Mouse (Mus musculus): ENCODE results near the gene Fcgrt. TPM values are rescaled to one million over a fixed set of nuclear protein-coding genes. Genes with fewer than 3 reads are reported as not detected.
"Not testable (repeated sequence)": the region's sequence is repeated elsewhere in the genome, so short reads cannot be mapped to it uniquely, and the experiment has no call there.

The Fcgrt gene
- polyA plus RNA-seq, 1 experiment from 2014 or later = 17.7 TPM

DNA sequence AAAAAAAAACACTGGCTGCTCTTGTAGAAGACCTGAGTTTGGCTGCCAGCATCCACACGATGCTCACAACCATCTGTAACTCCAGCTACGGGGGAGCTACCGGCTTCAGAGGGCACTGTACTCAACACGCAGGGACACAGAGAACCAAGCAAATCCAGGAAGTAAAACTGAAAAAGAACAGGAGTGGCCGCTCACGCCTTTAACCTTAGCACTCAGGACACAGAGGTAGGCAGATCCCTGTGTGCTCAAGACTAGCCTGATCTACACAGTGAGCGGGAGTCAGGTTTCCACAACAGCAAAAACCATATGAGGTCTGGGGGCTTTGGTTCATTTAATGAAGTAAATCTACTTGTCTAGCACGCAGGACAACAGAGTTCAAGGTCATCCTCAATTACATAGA, 1.8 kb upstream of the Fcgrt start:
- no peak overlapping the region for H3K27ac ChIP-seq (ENCODE audit: low read length)
- no peak overlapping the region for H3K4me3 ChIP-seq (replicated peaks; ENCODE audit: low read length)
- ATAC-seq = no peak
- no peaks in the 10 kb centered on the region for H3K27me3 ChIP-seq (replicated peaks; ENCODE audit: control insufficient read depth, insufficient read depth, low read length)
- H3K4me2 ChIP-seq (ENCODE audit: low read length) = no peak overlapping the region
- 80% methylated on average over 8 of the region's 8 CpGs for WGBS
- no peaks in the 10 kb centered on the region for H3K4me1 ChIP-seq (replicated peaks; ENCODE audit: control insufficient read depth, insufficient read depth, low read length)
- H3K36me3 ChIP-seq (ENCODE audit: control insufficient read depth, insufficient read depth) = no peaks in the 10 kb centered on the region
- H3K9ac ChIP-seq (replicated peaks; ENCODE audit: low read depth, low read length) = no peak overlapping the region
- no peaks in the 10 kb centered on the region for H3K9me3 ChIP-seq (ENCODE audit: control insufficient read depth, low read length)

DNA sequence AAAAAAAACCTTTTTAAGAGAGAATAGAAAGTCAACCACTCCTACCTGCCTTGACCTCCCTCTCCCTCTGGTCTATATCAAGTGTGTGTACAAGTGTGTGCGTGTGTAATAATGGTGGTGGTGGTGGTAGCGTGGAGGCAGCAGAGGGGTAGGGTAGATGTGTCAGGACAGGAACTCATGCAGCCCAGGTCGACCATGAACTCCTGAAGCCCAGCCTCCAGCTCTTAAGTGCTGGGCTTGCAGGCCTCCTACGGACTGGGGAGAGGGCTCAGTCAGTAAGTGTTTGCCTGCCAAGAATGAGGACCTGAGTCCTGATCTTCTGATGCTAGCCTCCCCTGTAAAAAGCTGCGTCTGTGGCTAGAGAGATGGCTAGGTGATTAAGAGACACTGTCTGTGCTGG, 1.3 kb upstream of the Fcgrt start:
- 84% methylated on average over 5 of the region's 5 CpGs for WGBS
- Histone ChIP-seq H3K27ac (ENCODE audit: low read length) (no peak overlapping the region), H3K4me3 (replicated peaks; ENCODE audit: low read length) (no peak overlapping the region), H3K4me1 (replicated peaks; ENCODE audit: control insufficient read depth, insufficient read depth, low read length) (no peaks in the 10 kb centered on the region), H3K9me3 (ENCODE audit: control insufficient read depth, low read length) (no peaks in the 10 kb centered on the region), H3K36me3 (ENCODE audit: control insufficient read depth, insufficient read depth) (no peaks in the 10 kb centered on the region), H3K9ac (replicated peaks; ENCODE audit: low read depth, low read length) (no peak overlapping the region), H3K4me2 (ENCODE audit: low read length) (no peak overlapping the region), H3K27me3 (replicated peaks; ENCODE audit: control insufficient read depth, insufficient read depth, low read length) (no peaks in the 10 kb centered on the region)
- no peak for ATAC-seq

DNA sequence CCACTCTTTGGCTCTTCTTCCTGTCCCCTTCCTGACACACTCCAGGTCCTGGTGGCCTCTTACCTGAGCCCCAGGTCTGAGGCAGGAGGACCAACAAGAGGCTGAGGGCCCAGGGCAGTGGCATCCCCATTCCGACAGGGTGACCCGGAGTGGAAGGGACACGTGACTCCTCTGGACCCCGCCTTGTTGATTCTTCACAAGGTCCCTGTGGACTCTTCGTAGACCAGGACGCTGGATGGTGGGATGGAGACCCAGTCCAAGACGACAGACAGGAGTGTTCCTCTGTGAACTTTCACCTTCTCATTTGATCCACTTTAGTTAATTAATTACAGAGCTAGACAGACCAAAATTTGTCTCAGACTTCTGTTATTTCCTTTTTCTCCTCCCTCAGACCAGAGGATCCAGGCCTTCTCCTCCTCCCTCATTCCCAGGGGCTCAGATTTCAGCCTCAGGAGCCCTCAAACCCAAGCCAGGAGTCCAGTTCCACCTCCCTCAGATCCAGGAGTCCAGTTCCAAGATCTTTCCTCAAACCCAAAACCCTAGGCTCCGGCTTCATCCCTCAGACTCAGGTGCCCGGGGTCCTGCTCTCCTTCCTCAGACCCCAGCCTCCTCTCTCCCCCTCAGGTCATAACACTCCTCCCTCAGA, 588 bp downstream of the Fcgrt start:
- WGBS = 87% methylated on average over 9 of the region's 9 CpGs
- H3K9ac ChIP-seq (replicated peaks; ENCODE audit: low read depth, low read length) = no peak overlapping the region
- no peaks in the 10 kb centered on the region for H3K36me3 ChIP-seq (ENCODE audit: control insufficient read depth, insufficient read depth)

DNA sequence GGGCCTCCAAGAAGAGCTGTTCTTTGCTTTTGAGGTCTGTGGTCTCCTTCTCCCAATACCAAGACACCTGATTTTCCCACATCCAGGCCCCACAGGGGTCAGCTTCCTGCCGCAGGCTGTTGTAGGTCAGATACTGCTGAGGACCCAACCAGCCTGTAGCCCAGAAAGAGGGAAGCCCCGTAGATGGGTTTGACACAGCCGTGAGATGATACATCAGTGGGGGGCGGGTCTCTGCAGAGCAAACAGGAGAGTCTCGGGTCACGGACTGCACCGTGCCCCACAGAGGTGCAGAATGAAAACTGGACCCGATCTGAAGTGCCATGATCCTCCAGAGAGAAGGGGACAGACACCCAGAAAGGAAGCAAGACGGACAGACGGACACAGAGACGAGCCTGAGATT, 1.2 kb downstream of the Fcgrt start:
- no peak overlapping the region for H3K4me2 ChIP-seq (ENCODE audit: low read length)
- ATAC-seq = no peak
- no peak overlapping the region for H3K4me3 ChIP-seq (replicated peaks; ENCODE audit: low read length)

More for the DNA sequence above, 588 bp downstream of the Fcgrt start:
- Histone ChIP-seq H3K4me2 (ENCODE audit: low read length) (no peak overlapping the region), H3K27me3 (replicated peaks; ENCODE audit: control insufficient read depth, insufficient read depth, low read length) (no peaks in the 10 kb centered on the region), H3K4me3 (replicated peaks; ENCODE audit: low read length) (no peak overlapping the region), H3K4me1 (replicated peaks; ENCODE audit: control insufficient read depth, insufficient read depth, low read length) (no peaks in the 10 kb centered on the region), H3K9me3 (ENCODE audit: control insufficient read depth, low read length) (no peaks in the 10 kb centered on the region), H3K27ac (ENCODE audit: low read length) (no peak overlapping the region)
- no peak for ATAC-seq

DNA sequence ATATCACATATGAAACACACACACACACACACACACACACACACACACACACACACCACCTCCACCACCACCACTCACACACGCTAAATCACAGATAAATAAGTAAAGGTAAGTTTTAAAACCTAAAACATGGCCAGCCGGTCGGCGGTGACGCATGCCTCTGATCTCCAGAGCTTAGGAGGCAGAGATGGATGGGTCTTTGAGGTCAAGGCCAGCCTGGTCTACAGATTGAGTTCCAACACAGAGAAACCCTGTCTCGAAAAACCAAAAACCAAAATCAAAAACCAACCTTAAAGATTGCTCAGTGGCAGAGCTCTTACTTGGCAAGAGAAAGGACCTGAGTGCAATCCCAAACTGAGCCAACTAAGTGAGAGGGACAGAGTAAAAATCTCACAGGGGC, 3.6 kb downstream of the Fcgrt start:
- Histone ChIP-seq H3K4me2 (ENCODE audit: low read length) (no peak overlapping the region), H3K36me3 (ENCODE audit: control insufficient read depth, insufficient read depth) (no peaks in the 10 kb centered on the region), H3K9ac (replicated peaks; ENCODE audit: low read depth, low read length) (no peak overlapping the region), H3K4me3 (replicated peaks; ENCODE audit: low read length) (no peak overlapping the region), H3K27me3 (replicated peaks; ENCODE audit: control insufficient read depth, insufficient read depth, low read length) (no peaks in the 10 kb centered on the region), H3K27ac (ENCODE audit: low read length) (no peak overlapping the region), H3K9me3 (ENCODE audit: control insufficient read depth, low read length) (no peaks in the 10 kb centered on the region), H3K4me1 (replicated peaks; ENCODE audit: control insufficient read depth, insufficient read depth, low read length) (no peaks in the 10 kb centered on the region)
- 96% methylated on average over 6 of the region's 6 CpGs for WGBS
- no peak for ATAC-seq

More for the DNA sequence above, 1.2 kb downstream of the Fcgrt start:
- H3K9me3 ChIP-seq (ENCODE audit: control insufficient read depth, low read length) = no peaks in the 10 kb centered on the region
- H3K36me3 ChIP-seq (ENCODE audit: control insufficient read depth, insufficient read depth) = no peaks in the 10 kb centered on the region
- no peak overlapping the region for H3K27ac ChIP-seq (ENCODE audit: low read length)
- H3K9ac ChIP-seq (replicated peaks; ENCODE audit: low read depth, low read length) = no peak overlapping the region
- H3K4me1 ChIP-seq (replicated peaks; ENCODE audit: control insufficient read depth, insufficient read depth, low read length) = no peaks in the 10 kb centered on the region
- WGBS = 92% methylated on average over 11 of the region's 11 CpGs
- H3K27me3 ChIP-seq (replicated peaks; ENCODE audit: control insufficient read depth, insufficient read depth, low read length) = no peaks in the 10 kb centered on the region

DNA sequence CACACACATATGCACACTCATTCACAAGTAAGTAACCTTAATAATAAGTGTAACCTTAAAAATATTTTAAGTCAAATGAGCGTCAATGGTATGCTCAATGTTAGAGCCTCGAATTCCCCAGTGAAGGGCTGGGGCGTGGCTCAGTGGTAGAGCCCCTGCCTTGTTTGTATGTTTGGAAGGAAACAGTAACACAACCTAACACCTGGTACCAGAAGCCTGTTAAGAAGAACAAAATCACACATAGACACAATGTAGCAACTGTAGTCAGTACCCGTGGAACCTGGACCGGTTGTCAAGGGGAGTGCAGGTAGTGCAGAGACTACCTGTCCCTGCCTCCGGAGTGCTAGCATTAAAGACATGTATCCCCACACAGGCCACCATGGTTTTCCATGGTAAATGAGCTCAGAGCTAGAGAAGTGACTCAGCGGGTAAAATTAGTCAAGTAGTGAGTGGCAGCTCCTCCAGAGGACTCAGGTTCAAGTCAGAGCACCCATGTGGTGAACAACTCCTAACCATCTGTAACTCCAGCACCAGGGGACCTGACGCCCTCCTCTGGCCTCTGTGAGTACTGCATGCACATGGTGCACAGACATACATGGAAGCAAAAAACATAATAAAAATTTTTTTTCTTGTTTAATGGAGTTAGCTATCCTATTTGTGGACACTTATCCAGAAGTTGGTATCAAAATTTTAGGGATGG, 5.0 kb downstream of the Fcgrt start:
- WGBS = 88% methylated on average over 8 of the region's 8 CpGs

DNA sequence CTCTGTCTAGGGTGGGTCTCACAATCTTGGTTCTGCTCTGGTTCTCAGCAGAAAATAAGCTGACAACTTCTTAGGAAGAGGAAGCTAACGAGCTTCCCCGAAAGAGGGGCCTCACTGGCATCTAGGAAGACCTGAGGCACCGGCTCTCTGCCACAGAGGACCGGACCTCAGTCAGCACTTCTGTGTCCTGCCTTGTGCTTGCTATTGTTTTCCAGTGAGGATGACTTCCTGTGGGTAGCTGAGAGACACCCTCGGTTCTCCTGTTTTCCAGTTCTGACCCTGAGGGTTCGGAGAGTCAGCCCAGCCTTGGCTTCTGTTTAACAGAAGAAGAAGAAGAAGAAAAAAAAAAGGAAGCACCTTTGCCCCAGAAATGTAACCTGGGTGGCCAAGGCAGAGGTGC, 6.2 kb downstream of the Fcgrt start:
- Histone ChIP-seq H3K4me3 (replicated peaks; ENCODE audit: low read length) (no peak overlapping the region), H3K4me1 (replicated peaks; ENCODE audit: control insufficient read depth, insufficient read depth, low read length) (no peaks in the 10 kb centered on the region; the same call in 1 of the 2 replicates), H3K27me3 (replicated peaks; ENCODE audit: control insufficient read depth, insufficient read depth, low read length) (no peaks in the 10 kb centered on the region), H3K9ac (replicated peaks; ENCODE audit: low read depth, low read length) (no peak overlapping the region), H3K4me2 (ENCODE audit: low read length) (no peak overlapping the region), H3K36me3 (ENCODE audit: control insufficient read depth, insufficient read depth) (no peaks in the 10 kb centered on the region), H3K9me3 (ENCODE audit: control insufficient read depth, low read length) (no peaks in the 10 kb centered on the region), H3K27ac (ENCODE audit: low read length) (no peak overlapping the region)
- no peak for ATAC-seq
- 58% methylated on average over 6 of the region's 6 CpGs for WGBS

More for the DNA sequence above, 5.0 kb downstream of the Fcgrt start:
- Histone ChIP-seq H3K4me3 (replicated peaks; ENCODE audit: low read length) (no peak overlapping the region), H3K4me2 (ENCODE audit: low read length) (no peak overlapping the region), H3K9me3 (ENCODE audit: control insufficient read depth, low read length) (no peaks in the 10 kb centered on the region), H3K4me1 (replicated peaks; ENCODE audit: control insufficient read depth, insufficient read depth, low read length) (no peaks in the 10 kb centered on the region), H3K27me3 (replicated peaks; ENCODE audit: control insufficient read depth, insufficient read depth, low read length) (no peaks in the 10 kb centered on the region), H3K9ac (replicated peaks; ENCODE audit: low read depth, low read length) (no peak overlapping the region), H3K27ac (ENCODE audit: low read length) (no peak overlapping the region), H3K36me3 (ENCODE audit: control insufficient read depth, insufficient read depth) (no peaks in the 10 kb centered on the region)
- ATAC-seq = no peak

DNA sequence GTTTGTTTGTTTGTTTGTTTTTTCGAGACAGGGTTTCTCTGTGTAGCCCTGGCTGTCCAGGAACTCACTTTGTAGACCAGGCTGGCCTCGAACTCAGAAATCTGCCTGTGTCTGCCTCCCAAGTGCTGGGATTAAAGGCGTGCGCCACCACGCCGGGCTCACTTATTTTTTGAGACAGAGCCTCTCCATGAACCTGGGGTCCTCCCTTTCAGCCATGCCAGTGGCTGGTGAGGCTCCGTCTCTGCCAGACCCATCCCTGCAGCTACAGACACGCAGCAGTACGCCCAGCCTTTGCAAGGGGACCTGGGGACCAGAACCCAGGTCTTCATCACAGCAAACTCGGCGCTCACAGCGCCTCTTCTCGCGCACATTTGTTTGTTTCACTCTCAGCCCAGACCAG, 7.7 kb downstream of the Fcgrt start:
- H3K4me3 ChIP-seq (replicated peaks; ENCODE audit: low read length); H3K9ac ChIP-seq (replicated peaks; ENCODE audit: low read depth, low read length); H3K27ac ChIP-seq (ENCODE audit: low read length); H3K36me3 ChIP-seq (ENCODE audit: control insufficient read depth, insufficient read depth); H3K9me3 ChIP-seq (ENCODE audit: control insufficient read depth, low read length); H3K4me2 ChIP-seq (ENCODE audit: low read length); ATAC-seq; H3K27me3 ChIP-seq (replicated peaks; ENCODE audit: control insufficient read depth, insufficient read depth, low read length): not testable (repeated sequence)
- peaks cover 11% of the 10 kb centered on the region for H3K4me1 ChIP-seq (replicated peaks; ENCODE audit: control insufficient read depth, insufficient read depth, low read length)
- WGBS = 91% methylated on average over 14 of the region's 14 CpGs

DNA sequence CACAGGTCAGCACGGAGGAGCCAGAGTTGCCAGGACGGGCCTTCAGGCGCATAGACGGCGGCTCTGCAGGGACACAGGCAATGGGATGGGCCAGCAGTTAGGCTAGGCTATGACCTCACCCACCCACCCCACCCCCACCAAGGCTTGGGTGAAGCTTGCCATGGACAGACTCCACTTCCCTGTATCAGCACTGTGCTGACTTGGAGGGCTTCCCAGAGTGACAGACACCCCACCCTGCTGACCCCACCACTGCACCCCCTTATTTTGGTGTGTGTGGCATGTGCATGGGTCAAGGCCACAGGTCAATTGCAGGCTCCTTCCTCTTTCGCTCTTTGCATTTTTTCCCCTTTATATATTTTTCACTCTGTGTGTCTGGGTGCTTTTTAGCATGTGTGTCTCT, 8.3 kb downstream of the Fcgrt start:
- Histone ChIP-seq H3K27me3 (replicated peaks; ENCODE audit: control insufficient read depth, insufficient read depth, low read length) (no peaks in the 10 kb centered on the region), H3K36me3 (ENCODE audit: control insufficient read depth, insufficient read depth) (no peaks in the 10 kb centered on the region), H3K4me2 (ENCODE audit: low read length) (no peak overlapping the region), H3K4me1 (replicated peaks; ENCODE audit: control insufficient read depth, insufficient read depth, low read length) (peaks cover 11% of the 10 kb centered on the region), H3K27ac (ENCODE audit: low read length) (no peak overlapping the region), H3K9me3 (ENCODE audit: control insufficient read depth, low read length) (no peaks in the 10 kb centered on the region), H3K9ac (replicated peaks; ENCODE audit: low read depth, low read length) (no peak overlapping the region), H3K4me3 (replicated peaks; ENCODE audit: low read length) (no peak overlapping the region)
- ATAC-seq = no peak
- 76% methylated on average over 6 of the region's 6 CpGs for WGBS

Data from forebrain, embryonic 16.5 days (tissue).